Mouse (Mus musculus) cerebellum, adult 9-11 months (tissue): ENCODE data around the gene Hamp2.
"Not testable (repeated sequence)": the region's sequence is repeated elsewhere in the genome, so short reads cannot be mapped to it uniquely, and the experiment has no call there.

ENCODE experiments used
- DNase-seq: peaks from one replicate; pipeline ENCODE4 v3.0.0; 2022

The Hamp2 gene

GRCm38 (mm10) chr7:30952441-30953265 lies 28.2 kb upstream of the Hamp2 start:
- DNase-seq = no peak

GRCm38 (mm10) chr7:30949902-30950301 lies 25.4 kb upstream of the Hamp2 start:
- DNase-seq = not testable (repeated sequence)

GRCm38 (mm10) chr7:30945876-30946275 lies 21.4 kb upstream of the Hamp2 start:
- DNase-seq = no peak

GRCm38 (mm10) chr7:30945466-30945865 lies 21.0 kb upstream of the Hamp2 start:
- not testable (repeated sequence) for DNase-seq

- not testable (repeated sequence) for DNase-seq
These were observed 20.2 kb upstream of the Hamp2 start for GRCm38 (mm10) chr7:30944706-30945105.

GRCm38 (mm10) chr7:30943909-30944635 lies 19.6 kb upstream of the Hamp2 start, which contains the start of gene Hamp:
Gene Hamp, minus strand, starts transcription at chr7:30944032.
- DNase-seq = no peak

GRCm38 (mm10) chr7:30942365-30942764 lies 17.9 kb upstream of the Hamp2 start:
- DNase-seq = not testable (repeated sequence)

GRCm38 (mm10) chr7:30940070-30940469 lies 15.6 kb upstream of the Hamp2 start:
- DNase-seq = not testable (repeated sequence)

GRCm38 (mm10) chr7:30935422-30936099 lies 11.1 kb upstream of the Hamp2 start:
- DNase-seq = not testable (repeated sequence)

- no peak for DNase-seq
These were observed 410 bp downstream of the Hamp2 start for GRCm38 (mm10) chr7:30924071-30924470.

- not testable (repeated sequence) for DNase-seq
These were observed 2.0 kb downstream of the Hamp2 start for GRCm38 (mm10) chr7:30922490-30922889.

GRCm38 (mm10) chr7:30920217-30920616 lies 4.3 kb downstream of the Hamp2 start:
- DNase-seq = no peak

- no peak for DNase-seq
These were observed 7.3 kb downstream of the Hamp2 start for GRCm38 (mm10) chr7:30917219-30917618.

GRCm38 (mm10) chr7:30916713-30917112 lies 7.8 kb downstream of the Hamp2 start:
- DNase-seq = no peak

GRCm38 (mm10) chr7:30914732-30915131 lies 9.7 kb downstream of the Hamp2 start, which contains the start of gene Mag:
Gene Mag, minus strand, starts transcription at chr7:30914873.
- peak; percentile 27 for DNase-seq

GRCm38 (mm10) chr7:30909773-30910172 lies 14.7 kb downstream of the Hamp2 start:
- no peak for DNase-seq

GRCm38 (mm10) chr7:30908992-30909431 lies 15.5 kb downstream of the Hamp2 start:
- no peak for DNase-seq

- no peak for DNase-seq
These were observed 16.0 kb downstream of the Hamp2 start for GRCm38 (mm10) chr7:30908277-30908991.

- no peak for DNase-seq
These were observed 20.4 kb downstream of the Hamp2 start for GRCm38 (mm10) chr7:30904042-30904441.

- no peak for DNase-seq
These were observed 29.3 kb downstream of the Hamp2 start for GRCm38 (mm10) chr7:30895217-30895616.

- no peak for DNase-seq
These were observed 32.0 kb downstream of the Hamp2 start for GRCm38 (mm10) chr7:30892515-30892914.

- no peak for DNase-seq
These were observed 32.7 kb downstream of the Hamp2 start for GRCm38 (mm10) chr7:30891746-30892145.
